Mouse (Mus musculus) testis, adult 2 months (tissue): ENCODE measurements around the gene Cpm. TPM values are rescaled to one million over a fixed set of nuclear protein-coding genes. Genes with fewer than 3 reads are reported as not detected.

Experiments
- H3K27ac ChIP-seq: fragments of 200-500 bp; 2 replicates; pipeline ENCODE4 v1.5.1; 2012; ENCODE audit warnings: low read depth, low read length; ENCODE audit not compliant: control insufficient read depth, insufficient read depth
- H3K27me3 ChIP-seq: fragments of 200-500 bp; 2 replicates; pipeline ENCODE4 v1.6.1; 2012; ENCODE audit warnings: mild to moderate bottlenecking, low read length, moderate library complexity; ENCODE audit not compliant: control insufficient read depth, insufficient read depth
- H3K36me3 ChIP-seq: fragments of 200-500 bp; 2 replicates; pipeline ENCODE4 v1.6.1; 2012; ENCODE audit warnings: mild to moderate bottlenecking, low read length; ENCODE audit not compliant: control insufficient read depth, insufficient read depth
- H3K4me1 ChIP-seq: fragments of 200-500 bp; 2 replicates; pipeline ENCODE4 v1.6.1; 2012; ENCODE audit warnings: low read length; ENCODE audit not compliant: control insufficient read depth, insufficient read depth
- H3K4me3 ChIP-seq: fragments of 200-500 bp; 2 replicates; pipeline ENCODE4 v1.5.1; 2012; ENCODE audit warnings: low read depth, mild to moderate bottlenecking, low read length, moderate library complexity, mixed read lengths; ENCODE audit not compliant: control insufficient read depth
- CTCF ChIP-seq: fragments of 200-500 bp; IDR thresholded peaks from 2 replicates; pipeline ENCODE4 v1.5.1; 2012; ENCODE audit warnings: low read depth, mild to moderate bottlenecking, inconsistent platforms, low read length, moderate library complexity; ENCODE audit not compliant: control insufficient read depth, insufficient read depth, insufficient replicate concordance
- POLR2A ChIP-seq: fragments of 200-500 bp; IDR thresholded peaks from 2 replicates; pipeline ENCODE4 v1.6.1; 2012; ENCODE audit warnings: low read depth, mild to moderate bottlenecking, inconsistent platforms, low read length, moderate library complexity; ENCODE audit not compliant: control insufficient read depth
- polyA plus RNA-seq: library from polyadenylated mRNA; depleted of rRNA; stranded (reverse); fragments of >200 nt; gene quantifications from 2 replicates; pipeline ENCODE4 v1.2.3, GENCODE M21; 2012

Cpm gene
- polyA plus RNA-seq, 1 experiment, result 0.77 TPM

- TF ChIP-seq POLR2A, result no peak
- TF ChIP-seq CTCF, result no peak
- no peaks in the 10 kb centered on the region for H3K27me3 ChIP-seq
- no peaks in the 10 kb centered on the region for H3K36me3 ChIP-seq
- peaks cover 8% of the 10 kb centered on the region for H3K4me1 ChIP-seq
- H3K27ac ChIP-seq, result no peak overlapping the region
- H3K4me3 ChIP-seq, result no peak overlapping the region
Measured at GRCm38 (mm10) chr10:117630810-117631209, 1.5 kb downstream of the Cpm start.

GRCm38 (mm10) chr10:117631562-117632259 lies 2.4 kb downstream of the Cpm start:
- Histone ChIP-seq H3K4me3 (no peak overlapping the region), H3K4me1 (peaks cover 8% of the 10 kb centered on the region), H3K36me3 (no peaks in the 10 kb centered on the region), H3K27me3 (no peaks in the 10 kb centered on the region), H3K27ac (no peak overlapping the region)
- TF ChIP-seq POLR2A (no peak), CTCF (no peak)

- Histone ChIP-seq H3K4me1 (peaks cover 8% of the 10 kb centered on the region), H3K4me3 (no peak overlapping the region), H3K27ac (no peak overlapping the region), H3K36me3 (no peaks in the 10 kb centered on the region), H3K27me3 (no peaks in the 10 kb centered on the region)
- no peak for TF ChIP-seq CTCF
- no peak for TF ChIP-seq POLR2A
Measured at GRCm38 (mm10) chr10:117632394-117632793, 3.1 kb downstream of the Cpm start.

- Histone ChIP-seq H3K36me3 (no peaks in the 10 kb centered on the region), H3K4me3 (no peak overlapping the region), H3K4me1 (peaks cover 8% of the 10 kb centered on the region), H3K27me3 (no peaks in the 10 kb centered on the region), H3K27ac (no peak overlapping the region)
- TF ChIP-seq CTCF, result no peak
- TF ChIP-seq POLR2A, result no peak
Measured at GRCm38 (mm10) chr10:117633564-117634208, 4.4 kb downstream of the Cpm start.

- Histone ChIP-seq H3K4me3 (no peak overlapping the region), H3K4me1 (peaks cover 4% of the 10 kb centered on the region), H3K36me3 (no peaks in the 10 kb centered on the region), H3K27ac (no peak overlapping the region), H3K27me3 (no peaks in the 10 kb centered on the region)
- TF ChIP-seq POLR2A (no peak), CTCF (no peak)
Measured at GRCm38 (mm10) chr10:117634323-117635030, 5.2 kb downstream of the Cpm start.

GRCm38 (mm10) chr10:117635078-117635771 lies 5.9 kb downstream of the Cpm start:
- no peak overlapping the region for H3K27ac ChIP-seq
- no peaks in the 10 kb centered on the region for H3K27me3 ChIP-seq
- H3K4me1 ChIP-seq, result peaks cover 2% of the 10 kb centered on the region; the same call in 1 of the 2 replicates
- H3K4me3 ChIP-seq, result no peak overlapping the region
- TF ChIP-seq CTCF, result no peak
- TF ChIP-seq POLR2A, result no peak
- no peaks in the 10 kb centered on the region for H3K36me3 ChIP-seq
